Mouse (Mus musculus) MEL (cell line): ENCODE measurements around the gene Dnaaf2.

Source experiments
- BHLHE40 ChIP-seq: IDR thresholded peaks from 2 replicates; pipeline ENCODE4 v1.6.1; 2012; ENCODE audit warnings: low read depth, mild to moderate bottlenecking, inconsistent platforms, low read length, improper control_type of control experiment, borderline replicate concordance
- CTCF ChIP-seq, 3 experiments: IDR thresholded peaks in 2 of 3; conservative IDR thresholded peaks in 1 of 3; 2 replicates each; pipeline ENCODE4 v1.5.1; 2011 to 2012; ENCODE audit warnings: low read length in 3 of 3, low read depth in 2 of 3, mild to moderate bottlenecking in 2 of 3, improper control_type of control experiment in 1 of 3, inconsistent platforms in 1 of 3, mixed read lengths in 1 of 3, moderate library complexity in 1 of 3; ENCODE audit not compliant: control insufficient read depth in 1 of 3, insufficient read depth in 1 of 3, poor library complexity in 1 of 3, severe bottlenecking in 1 of 3
- E2F4 ChIP-seq: IDR thresholded peaks from 2 replicates; pipeline ENCODE4 v1.6.1; 2011; ENCODE audit warnings: low read depth, low read length, improper control_type of control experiment, borderline replicate concordance
- EP300 ChIP-seq, 2 experiments: IDR thresholded peaks; 2 replicates each; pipeline ENCODE4 v1.6.1; 2011; ENCODE audit warnings: improper control_type of control experiment in 2 of 2, low read length in 2 of 2, low read depth in 1 of 2, mild to moderate bottlenecking in 1 of 2
- MAX ChIP-seq: IDR thresholded peaks from 2 replicates; pipeline ENCODE4 v1.6.1; 2011; ENCODE audit warnings: low read length, improper control_type of control experiment
- MXI1 ChIP-seq: IDR thresholded peaks from 2 replicates; pipeline ENCODE4 v1.6.1; 2011; ENCODE audit warnings: mild to moderate bottlenecking, low read depth, low read length, improper control_type of control experiment
- MYC ChIP-seq: IDR thresholded peaks from 2 replicates; pipeline ENCODE4 v1.6.1; 2011; ENCODE audit warnings: low read depth, mild to moderate bottlenecking, low read length, improper control_type of control experiment, moderate library complexity
- NRF1 ChIP-seq: IDR thresholded peaks from 2 replicates; pipeline ENCODE4 v1.6.1; 2014; ENCODE audit warnings: low read depth, mild to moderate bottlenecking, inconsistent platforms, low read length, improper control_type of control experiment, moderate library complexity; ENCODE audit not compliant: poor library complexity, insufficient read depth, severe bottlenecking
- POLR2A ChIP-seq, 2 experiments: IDR thresholded peaks; 2 replicates each; pipeline ENCODE4 v1.6.1; 2011 to 2012; ENCODE audit warnings: low read length in 2 of 2, mild to moderate bottlenecking in 2 of 2, control low read depth in 1 of 2, improper control_type of control experiment in 1 of 2, low read depth in 1 of 2, moderate library complexity in 1 of 2; ENCODE audit not compliant: control insufficient read depth in 1 of 2, insufficient read depth in 1 of 2, poor library complexity in 1 of 2
- SIN3A ChIP-seq: IDR thresholded peaks from 2 replicates; pipeline ENCODE4 v1.6.1; 2012; ENCODE audit warnings: low read length, improper control_type of control experiment, inconsistent platforms
- ZNF384 ChIP-seq: IDR thresholded peaks from 2 replicates; pipeline ENCODE4 v1.6.1; 2012; ENCODE audit warnings: low read depth, mild to moderate bottlenecking, inconsistent platforms, low read length, improper control_type of control experiment

DNA sequence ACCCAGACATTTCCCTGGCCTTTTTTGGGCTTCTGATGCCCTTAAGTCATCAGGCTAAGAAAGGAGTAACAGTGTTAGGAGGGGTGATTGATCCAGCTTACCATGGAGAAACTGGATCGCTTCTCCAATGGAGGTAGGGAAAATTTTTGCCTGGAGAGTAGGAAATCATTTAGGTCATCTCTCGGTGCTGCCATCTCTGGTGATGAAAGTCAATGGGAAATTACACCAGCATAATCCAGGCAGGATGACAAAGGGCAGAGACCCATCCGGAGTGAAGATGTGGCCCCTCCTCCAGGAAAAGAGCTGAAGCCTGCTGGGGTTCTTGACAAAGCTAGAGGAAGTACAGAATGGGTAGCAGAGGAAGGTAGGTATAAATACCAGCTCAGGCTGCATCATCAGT, 40.1 kb upstream of the Dnaaf2 start:
- no peak for TF ChIP-seq MAX
- no peak for TF ChIP-seq SIN3A
- no peak for TF ChIP-seq E2F4
- no peak for TF ChIP-seq CTCF (IDR thresholded peaks at IDR 0.05 in 2 of 3, conservative IDR thresholded peaks at IDR 0.05 in 1 of 3; ENCODE audit: control insufficient read depth in 1 of 3, insufficient read depth in 1 of 3, low read depth in 2 of 3, low read length in 3 of 3, poor library complexity in 1 of 3, severe bottlenecking in 1 of 3)
- no peak for TF ChIP-seq EP300 (IDR thresholded peaks at IDR 0.05; ENCODE audit: low read depth in 1 of 2, low read length in 2 of 2)
- no peak for TF ChIP-seq BHLHE40
- no peak for TF ChIP-seq MXI1
- TF ChIP-seq MYC = no peak
- TF ChIP-seq ZNF384 = no peak
- TF ChIP-seq POLR2A (IDR thresholded peaks at IDR 0.05; ENCODE audit: control insufficient read depth in 1 of 2, insufficient read depth in 1 of 2, low read depth in 1 of 2, low read length in 2 of 2, poor library complexity in 1 of 2) = no peak
- TF ChIP-seq NRF1 = no peak
